Mouse (Mus musculus) thymus, postnatal 14 days (tissue): ENCODE data around the gene Suox.
A peak's percentile ranks its signal among the peaks of the same experiment; 100 is the strongest.
"Not testable (repeated sequence)": the region's sequence is repeated elsewhere in the genome, so short reads cannot be mapped to it uniquely, and the experiment has no call there.

ENCODE experiments used
- DNase-seq: peaks from one replicate; pipeline ENCODE4 v3.0.0; 2021

Gene Suox

DNA sequence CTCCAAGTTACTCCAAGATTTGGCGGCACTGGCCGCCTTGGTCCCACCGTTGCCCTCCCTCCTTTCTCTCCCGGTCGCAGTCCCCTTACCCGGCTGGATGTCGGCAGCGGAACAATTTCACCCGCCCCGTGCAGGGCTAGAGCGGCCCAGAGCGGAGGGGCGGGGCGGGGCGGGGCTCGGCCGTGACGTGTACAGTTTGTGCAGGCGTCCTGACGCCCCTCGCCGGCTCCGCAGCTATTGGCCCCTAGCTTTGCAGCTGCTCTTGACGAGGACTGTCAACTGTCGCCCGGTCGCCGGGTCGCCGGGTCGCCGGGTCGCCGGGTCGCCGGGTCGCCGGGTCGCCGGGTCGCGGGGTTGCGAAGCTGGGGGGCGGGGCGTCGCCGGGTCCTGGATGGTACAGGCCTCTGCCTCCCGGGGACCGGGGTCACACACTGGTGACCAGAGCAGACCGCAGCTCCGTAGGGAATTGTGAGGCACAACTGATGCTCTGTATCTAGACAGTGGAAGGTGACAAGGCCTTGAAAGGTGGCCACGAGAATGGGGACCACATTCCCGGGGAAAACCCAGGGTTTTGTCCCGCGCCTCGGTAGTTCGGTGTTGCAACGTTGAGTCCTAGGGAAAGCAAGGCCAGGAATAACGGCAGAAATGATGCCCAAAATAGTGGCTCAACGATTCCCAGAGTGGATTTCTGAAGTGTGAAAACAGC lies at the start of gene Suox:
Gene Suox, minus strand, starts transcription at position 311 of the 706 bp plus-strand sequence.
- peak; percentile 93 for DNase-seq

DNA sequence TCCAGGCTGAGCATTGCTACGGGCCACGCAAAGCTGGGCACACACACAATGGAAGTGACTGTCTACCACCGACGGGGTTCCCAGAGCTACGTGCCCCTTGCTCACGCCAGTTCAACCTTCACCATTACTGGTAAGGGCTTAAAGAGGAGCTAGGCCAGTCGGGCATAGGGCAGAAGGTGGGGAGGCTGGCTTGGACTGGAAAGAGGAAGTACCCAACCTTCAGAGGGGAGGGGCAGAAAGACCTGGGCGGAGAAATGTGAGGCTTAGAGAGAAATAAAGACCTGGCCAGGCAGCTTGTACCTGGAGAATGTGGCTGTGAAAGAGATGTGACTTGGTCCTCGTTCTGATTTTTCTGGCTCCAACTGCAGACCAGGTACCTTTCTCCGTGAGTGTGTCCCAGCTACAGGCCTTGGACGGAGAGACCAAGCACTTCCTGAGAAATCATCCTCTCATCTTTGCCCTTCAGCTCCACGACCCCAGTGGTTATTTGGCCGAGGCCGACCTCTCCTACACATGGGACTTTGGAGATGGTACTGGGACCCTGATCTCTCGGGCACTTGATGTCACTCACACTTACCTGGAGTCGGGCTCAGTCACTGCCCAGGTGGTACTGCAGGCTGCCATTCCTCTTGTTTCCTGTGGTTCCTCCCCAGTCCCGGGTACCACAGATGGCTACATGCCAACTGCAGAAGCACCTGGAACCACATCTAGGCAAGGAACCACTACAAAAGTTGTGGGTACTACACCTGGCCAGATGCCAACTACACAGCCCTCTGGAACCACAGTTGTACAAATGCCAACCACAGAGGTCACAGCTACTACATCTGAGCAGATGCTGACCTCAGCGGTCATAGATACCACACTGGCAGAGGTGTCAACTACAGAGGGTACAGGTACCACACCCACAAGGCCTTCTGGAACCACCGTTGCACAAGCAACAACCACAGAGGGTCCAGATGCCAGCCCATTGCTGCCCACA lies 42.0 kb upstream of the Suox start:
- DNase-seq, result peak; percentile 80

GRCm38 (mm10) chr10:128711318-128711717 lies 37.4 kb upstream of the Suox start:
- DNase-seq, result not testable (repeated sequence)

DNA sequence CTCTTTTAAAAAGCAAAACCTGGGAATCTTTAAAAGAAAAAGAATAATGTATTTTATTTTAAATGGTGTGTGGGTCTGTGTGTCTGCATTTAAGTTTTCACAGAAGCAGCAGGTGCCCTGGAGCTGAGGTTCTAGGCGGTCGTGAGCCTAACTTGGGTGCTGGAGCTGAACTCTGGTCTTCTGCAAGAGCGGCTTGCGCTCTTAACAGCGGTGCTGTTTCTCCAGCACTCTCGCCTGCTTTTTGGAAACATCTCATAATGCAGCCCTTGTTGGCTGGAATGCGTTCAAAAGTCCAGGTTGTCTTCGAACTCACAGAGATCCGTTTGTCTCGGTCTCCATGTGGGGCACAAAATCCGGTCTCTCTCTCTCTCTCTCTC lies 31.4 kb upstream of the Suox start:
- DNase-seq, result peak; percentile 42

DNA sequence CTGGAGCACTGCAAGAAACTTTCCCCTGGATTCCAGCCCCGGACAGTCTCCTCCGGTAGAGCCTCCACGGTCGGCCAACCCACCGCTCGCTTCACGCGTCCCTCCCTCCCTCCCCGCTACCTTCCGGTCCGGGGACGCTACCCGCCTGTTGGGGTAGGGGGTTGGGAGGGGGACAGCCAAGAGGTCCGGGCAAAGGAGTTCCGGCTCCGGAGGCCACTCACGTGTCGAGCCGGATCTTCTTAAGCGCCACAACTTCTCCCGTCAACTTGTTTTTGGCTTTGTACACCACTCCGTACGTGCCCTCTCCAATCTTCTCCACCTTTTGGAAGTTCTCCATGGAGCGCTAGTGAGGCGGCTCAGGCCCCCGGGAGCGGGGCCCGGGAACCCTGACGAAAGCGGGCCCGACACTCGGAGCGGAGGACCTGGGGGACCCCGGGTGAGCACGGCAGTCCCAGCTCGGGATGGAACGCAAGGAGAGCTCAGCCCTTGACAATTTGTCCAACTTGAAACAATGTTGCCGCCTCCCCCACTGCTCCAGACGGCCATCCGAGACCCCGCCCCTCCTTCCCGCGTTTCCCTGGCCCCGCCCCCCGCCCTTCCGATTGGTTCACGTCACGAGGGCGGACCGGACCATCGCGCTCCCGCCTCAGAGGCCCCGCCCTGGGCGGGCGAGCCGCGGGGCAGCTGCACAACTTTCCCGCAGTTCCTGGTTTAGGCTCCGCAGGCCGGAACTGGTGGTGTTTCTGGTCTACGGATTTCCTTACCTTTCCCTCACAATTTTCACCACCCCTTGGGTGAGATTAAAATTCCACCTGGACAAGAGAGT lies 30.8 kb upstream of the Suox start, which contains the start of gene Cdk2:
Gene Cdk2, minus strand, starts transcription at position 541 of the 826 bp plus-strand sequence.
- DNase-seq, result peak; percentile 95

DNA sequence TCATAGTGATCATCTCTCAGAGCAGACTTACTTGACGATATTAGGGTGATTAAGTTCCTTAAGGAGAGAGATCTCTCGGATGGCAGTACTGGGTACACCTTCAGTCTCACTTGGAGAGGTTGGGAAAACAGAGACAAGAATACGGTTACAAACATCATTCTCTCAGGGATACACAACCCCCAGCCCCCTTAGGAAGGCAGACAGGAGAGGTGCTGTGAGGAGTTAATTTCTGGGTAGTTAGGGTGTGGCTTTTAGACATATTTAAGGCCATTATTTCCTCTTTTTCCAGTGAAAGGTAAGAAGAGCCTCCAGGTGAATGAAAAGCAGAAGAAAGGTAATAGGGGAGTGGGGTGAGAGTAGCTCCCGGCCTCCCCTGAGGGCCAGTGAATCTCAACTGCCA lies 30.0 kb upstream of the Suox start, which contains the start of gene Pmel:
Gene Pmel, plus strand, starts transcription at position 301 of the 400 bp plus-strand sequence.
- DNase-seq, result no peak

DNA sequence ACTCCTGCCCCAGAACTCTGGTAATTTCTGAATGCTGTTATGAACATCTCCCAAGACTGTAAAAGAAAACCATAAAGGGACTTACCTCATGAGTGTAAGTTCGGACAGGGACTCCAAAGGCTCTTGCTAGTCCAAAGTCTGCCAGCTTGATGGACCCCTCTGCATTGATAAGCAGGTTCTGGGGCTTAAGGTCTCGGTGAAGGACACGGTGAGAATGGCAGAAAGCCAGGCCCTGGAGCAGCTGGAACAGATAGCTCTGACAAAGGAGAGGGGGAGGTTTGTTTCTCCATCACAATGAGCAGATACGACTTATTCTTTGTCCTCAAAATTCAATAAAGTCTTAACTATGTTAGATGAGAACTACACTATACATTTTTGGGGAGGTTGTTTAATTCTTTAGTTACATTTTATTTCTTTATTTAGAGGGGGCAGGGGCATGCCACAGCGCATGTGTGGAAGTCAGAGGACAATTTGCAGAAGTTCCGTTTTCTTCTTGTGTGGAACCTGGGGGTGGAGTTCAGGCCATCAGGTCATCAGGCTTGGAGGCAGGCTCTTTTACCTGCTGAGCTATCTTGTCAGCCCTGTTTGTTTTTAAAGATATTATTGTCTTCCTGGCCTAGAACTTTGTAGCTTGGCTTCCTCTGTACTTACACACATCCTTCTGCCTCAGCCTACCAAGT lies 28.6 kb upstream of the Suox start:
- DNase-seq, result no peak

DNA sequence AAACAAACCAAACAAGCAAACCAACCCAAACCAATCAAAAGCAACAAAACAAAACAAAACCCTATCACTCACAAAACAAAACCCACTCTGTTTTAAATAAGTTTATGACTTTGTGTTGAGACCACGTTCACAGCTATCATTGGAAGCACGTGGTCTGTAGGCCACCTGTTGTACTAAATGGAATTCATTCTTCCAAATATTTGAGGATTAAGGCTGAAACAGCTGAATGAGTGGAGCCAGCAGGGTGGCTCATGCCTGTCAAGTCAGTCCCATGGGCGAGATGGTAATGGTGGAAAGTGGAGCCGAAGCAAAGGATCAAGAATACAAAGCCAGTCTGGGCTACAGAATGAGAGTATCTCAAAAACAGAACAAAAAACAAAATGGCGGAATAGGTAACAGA lies 26.8 kb upstream of the Suox start:
- DNase-seq, result no peak

DNA sequence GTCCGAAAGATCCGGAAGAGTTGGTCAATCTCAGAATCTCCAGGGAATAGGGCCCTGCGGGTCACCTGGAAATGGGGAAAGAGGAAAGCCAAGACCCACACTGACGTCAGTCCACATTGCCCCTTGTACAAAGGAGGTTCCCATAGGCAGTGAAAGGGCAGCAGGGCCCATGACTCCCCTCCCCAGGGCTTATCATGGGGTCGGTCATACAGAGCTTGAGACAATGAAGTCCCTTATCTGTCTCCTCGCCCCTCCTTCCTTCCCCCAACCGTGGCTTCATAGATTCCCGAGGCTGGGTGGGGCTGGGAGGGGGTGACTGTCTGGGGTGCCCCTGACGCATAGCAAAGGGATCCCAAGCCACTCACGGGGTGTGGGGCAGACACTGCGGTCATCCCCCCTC lies 25.7 kb upstream of the Suox start:
- no peak for DNase-seq

DNA sequence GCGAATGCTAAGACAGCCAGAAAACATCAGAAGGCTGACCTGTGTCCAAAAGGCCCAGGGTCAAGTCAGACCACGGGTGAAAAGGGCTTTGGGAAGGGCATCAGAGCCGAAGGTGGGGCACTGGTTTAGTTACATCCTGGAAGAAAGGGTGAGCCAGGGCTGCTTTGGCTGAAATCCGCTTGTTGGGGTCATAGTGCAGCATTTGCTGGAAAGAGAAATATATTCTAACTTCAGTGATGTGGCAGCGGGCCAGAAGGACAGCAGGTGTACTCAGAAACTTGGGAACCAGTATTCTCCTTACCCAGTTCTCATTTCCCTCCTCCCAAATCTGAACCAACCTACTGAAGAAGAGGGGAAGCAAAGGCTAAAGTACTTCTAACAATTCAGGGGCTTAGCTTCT lies 25.1 kb upstream of the Suox start:
- DNase-seq, result no peak

DNA sequence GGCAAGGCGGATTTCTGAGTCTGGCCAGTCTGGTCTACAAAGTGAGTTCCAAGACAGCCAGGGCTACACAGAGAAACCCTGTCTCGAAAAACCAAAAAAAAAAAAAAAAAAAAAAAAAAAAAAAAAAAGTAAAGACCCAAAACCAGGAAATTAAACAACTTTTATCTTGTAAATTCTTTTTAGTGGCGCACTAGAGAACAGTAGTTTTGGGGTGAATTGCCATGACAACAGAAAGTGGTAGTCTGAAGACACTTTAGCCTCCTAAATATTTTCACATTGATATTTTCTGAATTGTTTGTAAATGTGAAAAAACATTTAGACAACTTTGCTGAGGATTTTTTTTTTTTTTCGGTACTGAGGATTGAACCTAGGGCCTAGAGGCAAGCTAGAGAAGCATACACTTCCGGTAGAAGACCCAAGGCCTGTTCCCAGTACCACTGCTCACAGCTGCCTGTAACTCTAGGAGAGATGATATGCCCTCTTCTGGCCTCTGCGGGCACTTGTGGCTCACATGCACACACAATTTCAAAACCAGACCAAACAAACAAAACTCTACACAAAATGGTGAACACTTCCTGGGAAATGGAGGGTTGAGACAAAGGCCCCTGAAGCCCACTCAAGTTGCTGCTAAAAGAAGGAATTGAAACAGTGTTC lies 23.3 kb upstream of the Suox start:
- no peak for DNase-seq

DNA sequence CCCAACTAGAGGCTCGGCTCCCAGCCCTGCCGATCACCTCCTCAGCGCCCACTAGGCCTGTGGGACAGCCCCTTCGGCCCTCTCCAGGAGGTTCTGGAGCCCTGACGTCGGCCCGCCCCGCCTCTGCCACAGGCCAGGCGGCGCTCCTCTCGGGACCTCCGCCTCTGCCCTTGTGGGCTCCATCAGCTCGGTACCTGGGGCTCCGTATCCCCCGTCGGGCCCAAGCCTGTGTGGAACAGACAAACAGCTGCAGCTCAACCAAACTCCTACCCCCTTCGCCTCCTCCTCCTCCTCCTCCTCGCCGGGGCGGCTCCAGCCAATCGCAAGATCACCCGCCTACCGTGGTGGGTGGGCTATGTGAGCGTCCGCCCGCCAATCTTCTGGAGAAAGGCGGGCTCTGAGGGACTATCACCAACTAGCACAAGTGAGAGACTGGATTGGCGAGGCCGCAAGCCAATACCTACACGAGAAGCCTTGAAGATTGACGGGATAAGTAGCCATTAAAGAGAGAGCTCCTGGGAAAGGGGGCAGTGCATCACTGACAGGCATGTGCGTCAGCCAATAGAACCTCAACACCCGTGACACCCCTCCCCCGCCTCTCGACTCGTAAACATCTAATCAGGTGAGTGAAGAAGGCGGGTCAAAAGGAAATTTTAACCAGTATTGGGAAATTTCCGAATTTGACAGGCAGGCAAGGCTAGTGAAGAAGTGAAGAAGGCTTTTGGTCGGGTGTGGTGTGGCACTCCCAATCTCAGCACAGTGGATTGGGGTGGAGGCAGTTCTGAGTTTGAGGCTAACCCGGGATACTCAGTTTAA lies 22.3 kb upstream of the Suox start, which contains the start of gene Rab5b:
Gene Rab5b, minus strand, starts transcription at position 273 of the 816 bp plus-strand sequence.
- DNase-seq, result peak; percentile 97

GRCm38 (mm10) chr10:128695411-128695991 lies 21.6 kb upstream of the Suox start:
- no peak for DNase-seq

DNA sequence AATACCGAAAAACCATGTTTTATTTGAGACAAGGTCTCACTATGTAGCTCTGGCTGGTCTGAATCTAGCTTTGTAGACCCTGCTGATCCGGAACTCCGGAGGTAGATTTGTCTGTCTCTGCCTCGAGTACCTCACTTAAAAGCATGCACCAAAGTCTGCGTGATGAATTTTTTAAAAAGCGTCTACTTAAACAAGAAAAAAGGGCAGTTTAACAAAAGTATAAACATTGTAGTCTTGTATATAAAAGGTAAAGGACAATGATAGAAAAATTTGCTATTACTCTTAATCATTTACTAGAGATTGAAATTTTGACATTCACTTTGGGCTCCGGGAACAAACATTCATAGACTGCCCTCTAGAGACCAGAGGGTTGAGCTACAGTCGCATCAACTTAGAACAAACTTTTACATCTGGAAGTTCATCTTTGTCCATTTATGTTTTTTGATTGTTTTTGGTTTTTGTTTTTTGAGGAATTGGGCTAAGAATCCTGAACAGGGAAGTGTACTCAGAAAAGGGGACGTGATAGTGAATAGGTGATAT lies 666 bp upstream of the Suox start:
- DNase-seq, result peak; percentile 48

GRCm38 (mm10) chr10:128671148-128671547 lies 2.7 kb downstream of the Suox start:
- no peak for DNase-seq

DNA sequence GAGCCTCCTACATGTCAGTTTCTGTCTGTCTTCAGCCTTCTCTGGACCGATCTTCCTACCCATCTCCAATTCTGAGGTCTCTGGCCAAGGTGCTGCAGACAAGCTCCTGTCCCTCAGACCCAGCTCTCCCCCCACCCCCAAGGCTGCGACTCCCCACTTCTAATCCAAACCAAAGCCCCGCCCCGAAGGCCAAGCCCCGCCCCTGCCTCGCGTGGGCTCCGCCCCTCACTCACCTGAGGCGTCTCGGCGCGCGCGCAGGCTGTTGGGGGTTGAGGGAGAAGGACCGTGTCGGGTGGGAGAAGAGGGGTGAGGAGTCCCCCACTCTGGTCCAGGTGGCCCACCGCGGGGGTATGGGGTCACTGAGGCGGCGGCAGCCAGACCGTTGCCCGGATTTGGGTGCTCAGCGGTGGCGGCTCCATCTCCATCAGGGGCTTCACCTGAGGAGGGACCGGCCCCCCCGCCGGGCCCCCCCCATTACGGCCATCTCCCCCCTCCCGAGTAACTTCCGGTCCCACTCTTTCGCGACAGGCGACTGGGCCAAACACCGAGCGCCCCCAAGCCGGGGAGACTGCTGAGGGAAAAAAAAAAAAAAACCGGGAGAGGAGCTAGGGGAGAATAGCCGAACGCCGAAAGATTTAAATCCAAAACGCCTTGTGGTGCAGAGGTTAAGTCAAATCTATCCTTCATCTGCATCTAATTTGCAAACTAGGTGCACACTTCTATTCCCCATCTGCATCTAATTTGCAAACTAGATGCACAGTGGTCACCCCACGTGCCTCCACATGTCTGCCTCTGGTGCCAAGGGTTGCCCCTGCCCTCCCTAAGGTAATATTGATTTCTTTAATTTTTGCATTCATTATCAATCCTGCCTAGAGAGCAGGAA lies 4.8 kb downstream of the Suox start:
- peak; percentile 75 for DNase-seq

- no peak for DNase-seq
Measured at GRCm38 (mm10) chr10:128665806-128666205, 8.1 kb downstream of the Suox start.

- no peak for DNase-seq
Measured at GRCm38 (mm10) chr10:128665307-128665706, 8.6 kb downstream of the Suox start.

GRCm38 (mm10) chr10:128664808-128665207 lies 9.1 kb downstream of the Suox start:
- no peak for DNase-seq
